Mouse (Mus musculus) MEL (cell line): ENCODE measurements around the gene Ing5. TPM values are rescaled to one million over a fixed set of nuclear protein-coding genes. Genes with fewer than 3 reads are reported as not detected.

ENCODE experiments used
- DNase-seq: peaks from one replicate; pipeline ENCODE4 v3.0.0; 2011; ENCODE audit warnings: low read depth, low spot score
- H3K27ac ChIP-seq: 2 replicates; pipeline ENCODE4 v1.5.1; 2012; ENCODE audit warnings: low read depth, mild to moderate bottlenecking, control low read depth, low read length, moderate library complexity; ENCODE audit not compliant: control insufficient read depth
- H3K27me3 ChIP-seq, 2 experiments: fragments of 150-350 bp in 1 of 2; sonication (generic) in 1 of 2; 2 replicates each; pipeline ENCODE4 v1.6.1; 2012; ENCODE audit warnings: low read length in 2 of 2, mild to moderate bottlenecking in 2 of 2, improper control_type of control experiment in 1 of 2, moderate library complexity in 1 of 2; ENCODE audit not compliant: insufficient read depth in 2 of 2, control insufficient read depth in 1 of 2
- H3K36me3 ChIP-seq, 2 experiments: 2 replicates each; pipeline ENCODE4 v1.6.1; 2012 to 2014; ENCODE audit warnings: low read length in 2 of 2, improper control_type of control experiment in 1 of 2, inconsistent platforms in 1 of 2, mild to moderate bottlenecking in 1 of 2; ENCODE audit not compliant: insufficient read depth in 2 of 2, control insufficient read depth in 1 of 2
- H3K4me1 ChIP-seq, 2 experiments: fragments of 150-350 bp in 1 of 2; sonication (generic) in 1 of 2; 2 replicates each; pipeline ENCODE4 v1.6.1; 2012; ENCODE audit warnings: low read length in 2 of 2, improper control_type of control experiment in 1 of 2, mild to moderate bottlenecking in 1 of 2; ENCODE audit not compliant: insufficient read depth in 2 of 2, control insufficient read depth in 1 of 2
- H3K4me3 ChIP-seq, 2 experiments: fragments of 150-350 bp in 1 of 2; sonication (generic) in 1 of 2; 2 replicates each; pipeline ENCODE4 v1.5.1; 2012; ENCODE audit warnings: low read depth in 2 of 2, low read length in 2 of 2, mild to moderate bottlenecking in 2 of 2, moderate library complexity in 2 of 2, control low read depth in 1 of 2, improper control_type of control experiment in 1 of 2; ENCODE audit not compliant: control insufficient read depth in 1 of 2, insufficient read depth in 1 of 2
- H3K79me2 ChIP-seq: 2 replicates; pipeline ENCODE4 v1.6.1; 2012; ENCODE audit warnings: mild to moderate bottlenecking, low read length, moderate library complexity; ENCODE audit not compliant: control insufficient read depth, poor library complexity, insufficient read depth
- H3K9ac ChIP-seq: 2 replicates; pipeline ENCODE4 v1.6.1; 2012; ENCODE audit warnings: low read depth, mild to moderate bottlenecking, control low read depth, low read length, moderate library complexity; ENCODE audit not compliant: control insufficient read depth, poor library complexity, severe bottlenecking
- H3K9me3 ChIP-seq: fragments of 150-350 bp; sonication (generic); replicated peaks from 2 replicates; pipeline ENCODE4 v1.6.1; 2012; ENCODE audit warnings: mild to moderate bottlenecking, low read length, improper control_type of control experiment, moderate library complexity; ENCODE audit not compliant: insufficient read depth
- BHLHE40 ChIP-seq: IDR thresholded peaks from 2 replicates; pipeline ENCODE4 v1.6.1; 2012; ENCODE audit warnings: low read depth, mild to moderate bottlenecking, inconsistent platforms, low read length, improper control_type of control experiment, borderline replicate concordance
- CHD1 ChIP-seq: IDR thresholded peaks from 2 replicates; pipeline ENCODE4 v1.6.1; 2012; ENCODE audit warnings: low read depth, mild to moderate bottlenecking, inconsistent platforms, low read length, improper control_type of control experiment
- CTCF ChIP-seq, 3 experiments: IDR thresholded peaks in 2 of 3; conservative IDR thresholded peaks in 1 of 3; 2 replicates each; pipeline ENCODE4 v1.5.1; 2011 to 2012; ENCODE audit warnings: low read length in 3 of 3, low read depth in 2 of 3, mild to moderate bottlenecking in 2 of 3, improper control_type of control experiment in 1 of 3, inconsistent platforms in 1 of 3, mixed read lengths in 1 of 3, moderate library complexity in 1 of 3; ENCODE audit not compliant: control insufficient read depth in 1 of 3, insufficient read depth in 1 of 3, poor library complexity in 1 of 3, severe bottlenecking in 1 of 3
- E2F4 ChIP-seq: IDR thresholded peaks from 2 replicates; pipeline ENCODE4 v1.6.1; 2011; ENCODE audit warnings: low read depth, low read length, improper control_type of control experiment, borderline replicate concordance
- EP300 ChIP-seq, 2 experiments: IDR thresholded peaks; 2 replicates each; pipeline ENCODE4 v1.6.1; 2011; ENCODE audit warnings: improper control_type of control experiment in 2 of 2, low read length in 2 of 2, low read depth in 1 of 2, mild to moderate bottlenecking in 1 of 2
- GABPA ChIP-seq: IDR thresholded peaks from 2 replicates; pipeline ENCODE4 v1.6.1; 2012; ENCODE audit warnings: low read depth, mild to moderate bottlenecking, inconsistent platforms, low read length, improper control_type of control experiment, moderate library complexity
- HCFC1 ChIP-seq: IDR thresholded peaks from 2 replicates; pipeline ENCODE4 v1.6.1; 2012; ENCODE audit warnings: low read depth, mild to moderate bottlenecking, inconsistent platforms, low read length, improper control_type of control experiment, moderate library complexity
- JUND ChIP-seq: IDR thresholded peaks from 2 replicates; pipeline ENCODE4 v1.6.1; 2011; ENCODE audit warnings: low read depth, mild to moderate bottlenecking, improper control_type of control experiment, low read length
- MAX ChIP-seq: IDR thresholded peaks from 2 replicates; pipeline ENCODE4 v1.6.1; 2011; ENCODE audit warnings: low read length, improper control_type of control experiment
- MAZ ChIP-seq: IDR thresholded peaks from 2 replicates; pipeline ENCODE4 v1.6.1; 2012; ENCODE audit warnings: low read depth, mild to moderate bottlenecking, inconsistent platforms, low read length, improper control_type of control experiment
- MEF2A ChIP-seq: IDR thresholded peaks from 2 replicates; pipeline ENCODE4 v1.6.1; 2014; ENCODE audit warnings: low read depth, mild to moderate bottlenecking, inconsistent platforms, low read length, improper control_type of control experiment; ENCODE audit not compliant: poor library complexity, insufficient replicate concordance, severe bottlenecking; ENCODE audit errors: extremely low read depth
- MXI1 ChIP-seq: IDR thresholded peaks from 2 replicates; pipeline ENCODE4 v1.6.1; 2011; ENCODE audit warnings: mild to moderate bottlenecking, low read depth, low read length, improper control_type of control experiment
- MYB ChIP-seq: IDR thresholded peaks from 2 replicates; pipeline ENCODE4 v1.6.1; 2011; ENCODE audit warnings: mild to moderate bottlenecking, low read depth, low read length, improper control_type of control experiment
- NELFE ChIP-seq: IDR thresholded peaks from 2 replicates; pipeline ENCODE4 v1.6.1; 2011; ENCODE audit warnings: low read depth, low read length, improper control_type of control experiment
- NRF1 ChIP-seq: IDR thresholded peaks from 2 replicates; pipeline ENCODE4 v1.6.1; 2014; ENCODE audit warnings: low read depth, mild to moderate bottlenecking, inconsistent platforms, low read length, improper control_type of control experiment, moderate library complexity; ENCODE audit not compliant: poor library complexity, insufficient read depth, severe bottlenecking
- POLR2AphosphoS5 ChIP-seq: IDR thresholded peaks from 2 replicates; pipeline ENCODE4 v1.6.1; 2012; ENCODE audit warnings: low read depth, borderline replicate concordance, mild to moderate bottlenecking, inconsistent platforms, low read length, moderate library complexity, mixed read lengths
- RAD21 ChIP-seq: IDR thresholded peaks from 2 replicates; pipeline ENCODE4 v1.6.1; 2011; ENCODE audit warnings: mild to moderate bottlenecking, low read depth, low read length, improper control_type of control experiment
- RCOR1 ChIP-seq: IDR thresholded peaks from 2 replicates; pipeline ENCODE4 v1.6.1; 2012; ENCODE audit warnings: low read depth, mild to moderate bottlenecking, inconsistent platforms, low read length, improper control_type of control experiment
- SIN3A ChIP-seq: IDR thresholded peaks from 2 replicates; pipeline ENCODE4 v1.6.1; 2012; ENCODE audit warnings: low read length, improper control_type of control experiment, inconsistent platforms
- SMC3 ChIP-seq: IDR thresholded peaks from 2 replicates; pipeline ENCODE4 v1.6.1; 2011; ENCODE audit warnings: low read depth, low read length, improper control_type of control experiment
- TAL1 ChIP-seq: IDR thresholded peaks from 2 replicates; pipeline ENCODE4 v1.6.1; 2012; ENCODE audit warnings: mild to moderate bottlenecking, inconsistent platforms, low read length, moderate library complexity, mixed read lengths
- TBP ChIP-seq: IDR thresholded peaks from 2 replicates; pipeline ENCODE4 v1.8.0; 2011; ENCODE audit warnings: low read depth, low read length, improper control_type of control experiment
- TCF12 ChIP-seq: IDR thresholded peaks from 2 replicates; pipeline ENCODE4 v1.6.1; 2014; ENCODE audit warnings: low read depth, mild to moderate bottlenecking, inconsistent platforms, low read length, improper control_type of control experiment, moderate library complexity
- UBTF ChIP-seq: IDR thresholded peaks from 2 replicates; pipeline ENCODE4 v1.6.1; 2012; ENCODE audit warnings: low read depth, mild to moderate bottlenecking, inconsistent platforms, low read length, improper control_type of control experiment, moderate library complexity, borderline replicate concordance; ENCODE audit not compliant: insufficient read depth
- ZC3H11A ChIP-seq: IDR thresholded peaks from 2 replicates; pipeline ENCODE4 v1.6.1; 2012; ENCODE audit warnings: low read depth, mild to moderate bottlenecking, inconsistent platforms, low read length, improper control_type of control experiment
- ZMIZ1 ChIP-seq: IDR thresholded peaks from 2 replicates; pipeline ENCODE4 v1.6.1; 2012; ENCODE audit warnings: low read depth, mild to moderate bottlenecking, inconsistent platforms, low read length, improper control_type of control experiment, moderate library complexity
- polyA plus RNA-seq, 2 experiments: library from polyadenylated mRNA; stranded (reverse) in 1 of 2; unstranded in 1 of 2; fragments of >175 nt in 1 of 2; fragments of >200 nt in 1 of 2; gene quantifications; 2 replicates each; pipeline versions ENCODE4 v1.2.1 to v1.2.4; 2012; ENCODE audit warnings: low replicate concordance in 2 of 2, low read depth in 1 of 2; ENCODE audit not compliant: insufficient read length in 2 of 2, insufficient read depth in 1 of 2, missing spikeins in 1 of 2
- total RNA-seq: library from RNA; depleted of rRNA; stranded (reverse); fragments of 300-350 nt; gene quantifications from 2 replicates; pipeline ENCODE4 v1.2.3, GENCODE M21; 2012

The Ing5 gene
- total and polyA plus RNA-seq, 3 experiments, result 27.6 to 29.2 TPM; not detected in 1

GRCm38 (mm10) chr1:93800670-93801503 lies 2.9 kb upstream of the Ing5 start:
- Histone ChIP-seq H3K27me3 (no peaks in the 10 kb centered on the region), H3K4me1 (peaks cover 8 to 49% of the 10 kb centered on the region in 2 experiments), H3K27ac (peak overlapping the region; percentile 90), H3K36me3 (peaks cover 14 to 51% of the 10 kb centered on the region in 2 experiments), H3K79me2 (peaks cover 55% of the 10 kb centered on the region), H3K4me3 (peak overlapping the region; percentile 72 to 78), H3K9me3 (no peaks in the 10 kb centered on the region), H3K9ac (peak overlapping the region; percentile 89)
- peak; percentile 35; the same call in 1 of the 2 replicates for TF ChIP-seq JUND
- peak; percentile 32; the same call in 1 of the 2 replicates for TF ChIP-seq RCOR1
- no peak for TF ChIP-seq SMC3
- TF ChIP-seq MYB, result peak; percentile 41; the same call in 1 of the 2 replicates
- TF ChIP-seq HCFC1, result no peak
- TF ChIP-seq CHD1, result peak; percentile 71
- 0 out of 2 replicates have a peak, but pooled peaks have one; percentile 30 for TF ChIP-seq E2F4
- TF ChIP-seq SIN3A, result peak; percentile 42
- TF ChIP-seq POLR2AphosphoS5, result no peak
- 0 out of 2 replicates have a peak, but pooled peaks have one; percentile 11 for TF ChIP-seq BHLHE40
- TF ChIP-seq UBTF, result 0 out of 2 replicates have a peak, but pooled peaks have one; percentile 17
- peak; percentile 58; the same call in 1 of the 2 replicates for TF ChIP-seq ZMIZ1
- peak in 1 of 2 experiments; percentile 39; a peak in 2 of 4 replicates for TF ChIP-seq EP300 (IDR thresholded peaks at IDR 0.05; ENCODE audit: low read depth in 1 of 2, low read length in 2 of 2)
- peak; percentile 75 for DNase-seq

- Histone ChIP-seq H3K4me1 (peaks cover 8 to 49% of the 10 kb centered on the region in 2 experiments), H3K79me2 (peaks cover 58% of the 10 kb centered on the region), H3K27me3 (no peaks in the 10 kb centered on the region), H3K9ac (peak within 1 kb of the TSS; percentile 95), H3K27ac (peak within 1 kb of the TSS; percentile 99), H3K4me3 (peak within 1 kb of the TSS; percentile 72 to 78), H3K9me3 (no peaks in the 10 kb centered on the region), H3K36me3 (peaks cover 13 to 49% of the 10 kb centered on the region in 2 experiments)
- DNase-seq, result peak; percentile 100
- TF ChIP-seq MXI1, result peak; percentile 91
- TF ChIP-seq MEF2A, result no peak
- no peak for TF ChIP-seq JUND
- no peak for TF ChIP-seq GABPA
- peak; percentile 97 for TF ChIP-seq NELFE
- TF ChIP-seq MAZ, result 0 out of 2 replicates have a peak, but pooled peaks have one; percentile 33
- peak; percentile 92 for TF ChIP-seq TBP
- TF ChIP-seq RAD21, result no peak
- TF ChIP-seq TCF12, result peak; percentile 66
- TF ChIP-seq POLR2AphosphoS5, result peak; percentile 17; the same call in 1 of the 2 replicates
- peak; percentile 98 for TF ChIP-seq MAX
- peak; percentile 52 for TF ChIP-seq TAL1
- peak; percentile 71 for TF ChIP-seq NRF1
- no peak for TF ChIP-seq ZC3H11A
- TF ChIP-seq BHLHE40, result peak; percentile 90
- peak in 1 of 3 experiments; percentile 16; a peak in 2 of 6 replicates for TF ChIP-seq CTCF (IDR thresholded peaks at IDR 0.05 in 2 of 3, conservative IDR thresholded peaks at IDR 0.05 in 1 of 3; ENCODE audit: control insufficient read depth in 1 of 3, insufficient read depth in 1 of 3, low read depth in 2 of 3, low read length in 3 of 3, poor library complexity in 1 of 3, severe bottlenecking in 1 of 3)
- TF ChIP-seq SIN3A, result peak; percentile 90
- TF ChIP-seq E2F4, result peak; percentile 97
- TF ChIP-seq SMC3, result no peak
- no peak; the same call in 1 of the 2 replicates for TF ChIP-seq CHD1
These were observed 2.0 kb upstream of the Ing5 start, which contains the start of gene Dtymk for GRCm38 (mm10) chr1:93801741-93802238. Gene Dtymk (minus strand): TSS chr1:93801934.
